Mouse (Mus musculus) liver, adult 2 months (tissue): ENCODE measurements around the gene Clic1.

Experiments
- CTCF ChIP-seq: fragments of 200-500 bp; IDR thresholded peaks from 2 replicates; pipeline ENCODE4 v1.5.1; 2011; ENCODE audit warnings: low read depth, low read length, control low read depth
- POLR2A ChIP-seq: fragments of 200-500 bp; IDR thresholded peaks from 2 replicates; pipeline ENCODE4 v1.6.1; 2011; ENCODE audit warnings: low read length, control low read depth; ENCODE audit not compliant: insufficient read depth; ENCODE audit errors: extremely low read depth

GRCm38 (mm10) chr17:35074097-35074496 is 24.3 kb downstream of the Clic1 start:
- TF ChIP-seq CTCF (no peak), POLR2A (no peak)
